Mouse (Mus musculus) retina, adult 2 months (tissue): ENCODE data around the gene Tedc1.

Source experiments
- DNase-seq: peaks from one replicate; pipeline ENCODE4 v3.0.0-alpha.2; 2012; ENCODE audit warnings: low read depth, low spot score

Gene Tedc1

GRCm38 (mm10) chr12:113155887-113156539 is at the start of gene Tedc1:
Gene Tedc1, plus strand, starts transcription at chr12:113156421.
- peak; percentile 98 for DNase-seq

- DNase-seq: no peak
These were observed 48.6 kb upstream of the Tedc1 start for GRCm38 (mm10) chr12:113107431-113108124.

- DNase-seq: no peak
These were observed 47.5 kb upstream of the Tedc1 start for GRCm38 (mm10) chr12:113108528-113109283.

DNA sequence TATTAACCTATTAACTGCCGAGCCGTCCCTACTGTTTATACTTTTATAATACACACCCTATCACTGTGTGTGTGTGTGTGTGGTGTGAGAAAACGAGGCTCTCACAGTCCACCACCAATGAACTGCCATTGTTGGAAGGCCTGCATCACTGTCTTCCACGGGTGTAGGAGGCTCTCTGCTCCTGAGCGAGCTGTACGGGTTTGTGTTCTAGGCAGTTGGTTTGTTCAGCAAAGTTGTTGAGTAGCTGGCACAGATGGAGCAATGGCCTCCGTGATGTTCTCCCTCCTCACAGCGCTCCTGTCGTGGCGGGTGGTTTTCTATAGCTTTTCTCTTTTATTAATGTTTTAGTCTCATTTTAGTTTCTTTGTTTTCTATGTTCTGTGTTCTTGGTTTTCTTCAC is 46.4 kb upstream of the Tedc1 start:
- DNase-seq: no peak

- no peak for DNase-seq
These were observed 42.1 kb upstream of the Tedc1 start for GRCm38 (mm10) chr12:113114141-113114540.

- no peak for DNase-seq
These were observed 41.2 kb upstream of the Tedc1 start for GRCm38 (mm10) chr12:113114856-113115538.

DNA sequence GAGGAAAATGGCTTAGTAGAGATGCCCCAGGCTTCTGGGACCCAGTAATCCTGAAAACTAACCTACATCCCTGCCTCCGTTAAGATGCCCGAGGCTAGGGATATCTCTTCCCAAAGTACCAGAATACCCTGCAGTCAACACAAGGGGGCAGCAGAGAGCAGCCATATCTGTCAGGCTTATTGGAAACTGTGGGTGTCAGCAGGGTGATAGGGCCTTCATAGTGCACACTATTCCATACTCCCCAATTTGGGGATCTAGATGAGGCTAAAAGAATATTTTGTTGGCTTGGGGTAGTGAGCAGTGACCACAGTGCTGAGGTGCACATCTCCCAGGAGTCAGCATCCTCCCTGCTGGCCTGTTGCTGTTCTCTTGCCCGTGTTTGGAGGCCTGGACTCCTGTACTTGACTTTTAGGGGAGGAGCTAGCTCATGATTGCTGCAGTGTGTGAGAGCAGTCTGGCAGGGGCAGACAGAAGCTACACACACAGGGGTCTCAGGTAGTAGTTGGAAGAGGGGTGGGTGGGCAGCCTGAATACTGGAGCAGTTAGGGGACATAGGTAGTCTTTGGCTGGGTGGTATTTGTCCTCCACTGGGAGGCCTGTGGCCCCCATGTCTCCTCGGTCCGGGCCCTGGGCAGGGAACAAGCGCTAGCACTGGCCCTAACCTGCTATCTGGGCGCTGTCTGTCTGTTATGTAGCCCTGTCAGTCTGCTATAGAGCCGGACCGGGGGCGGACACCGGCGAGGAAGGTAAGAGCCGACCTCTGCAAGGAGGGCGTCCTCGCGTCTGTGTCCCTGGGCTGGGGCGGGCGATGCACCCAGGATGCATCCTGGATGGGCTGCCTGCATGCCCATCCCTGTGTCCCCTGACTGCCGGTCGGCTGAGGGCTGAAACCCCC is 36.5 kb upstream of the Tedc1 start:
- peak; percentile 56 for DNase-seq

- no peak for DNase-seq
These were observed 31.5 kb upstream of the Tedc1 start for GRCm38 (mm10) chr12:113124726-113125125.

GRCm38 (mm10) chr12:113130732-113131131 is 25.5 kb upstream of the Tedc1 start:
- DNase-seq: no peak

DNA sequence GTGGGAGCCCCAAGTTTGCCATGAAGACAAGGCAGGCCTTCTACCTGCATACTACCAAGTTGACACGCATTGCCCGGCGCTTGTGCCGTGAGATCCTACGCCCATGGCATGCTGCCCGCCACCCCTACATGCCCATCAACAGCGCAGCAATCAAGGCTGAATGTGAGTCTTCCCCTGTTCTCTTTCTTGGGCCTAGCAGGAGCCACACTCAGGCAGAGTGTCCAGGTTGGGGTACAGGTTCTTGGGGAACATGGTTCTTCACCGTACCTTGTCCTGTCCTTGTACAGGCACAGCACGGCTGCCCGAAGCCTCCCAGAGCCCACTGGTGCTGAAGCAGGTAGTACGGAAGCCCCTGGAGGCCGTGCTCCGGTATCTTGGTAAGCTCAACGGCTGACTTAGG is 24.6 kb upstream of the Tedc1 start:
- no peak for DNase-seq

- DNase-seq: no peak
These were observed 23.7 kb upstream of the Tedc1 start for GRCm38 (mm10) chr12:113132567-113132966.

GRCm38 (mm10) chr12:113133260-113133659 is 23.0 kb upstream of the Tedc1 start:
- DNase-seq: no peak

DNA sequence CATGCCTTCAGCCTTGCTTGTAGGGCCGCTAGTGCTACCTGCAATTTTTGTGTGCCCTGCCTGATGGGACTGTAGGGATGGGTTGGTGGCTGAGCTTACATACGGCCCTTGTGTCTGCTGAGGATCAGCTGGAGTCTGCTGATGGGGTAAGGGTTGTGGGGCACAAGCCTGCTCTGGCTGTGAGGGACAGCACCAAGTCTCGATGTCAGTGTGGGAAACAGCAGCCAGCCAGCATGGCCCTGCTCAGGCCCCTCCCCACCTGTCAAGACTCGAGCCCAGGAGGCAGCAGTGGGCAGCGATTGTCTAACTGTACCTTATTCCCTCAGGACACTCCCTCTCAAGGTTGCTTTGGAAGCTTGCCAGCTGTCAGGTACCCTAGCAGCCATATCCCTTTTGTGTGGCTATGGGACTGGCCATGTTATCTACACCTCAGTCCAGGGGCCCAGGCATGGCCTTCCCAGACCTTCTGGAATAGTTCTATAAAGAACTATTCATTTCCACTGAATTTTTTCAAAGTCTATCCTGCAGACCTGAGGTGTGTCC is 22.3 kb upstream of the Tedc1 start:
- no peak for DNase-seq

- no peak for DNase-seq
These were observed 21.7 kb upstream of the Tedc1 start for GRCm38 (mm10) chr12:113134502-113134901.

DNA sequence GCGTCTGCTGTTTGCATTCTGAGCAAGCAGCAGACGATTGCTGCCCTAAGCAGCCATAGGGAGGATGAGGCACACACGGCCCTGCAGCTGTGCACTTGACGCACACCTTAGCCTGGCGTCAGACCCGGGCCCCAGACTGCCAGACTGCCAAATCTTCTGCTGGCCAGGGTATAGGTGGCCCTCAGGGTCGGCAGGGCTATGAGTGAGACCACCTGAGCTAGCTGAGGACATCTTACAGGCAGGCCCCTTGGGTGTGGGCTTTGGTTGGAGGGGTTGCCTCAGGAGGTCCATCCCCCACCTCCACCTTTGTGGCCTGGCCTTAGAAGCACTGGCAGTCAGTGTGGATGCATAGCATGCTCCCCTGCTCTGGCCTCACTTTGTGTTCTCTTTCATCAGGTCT is 20.8 kb upstream of the Tedc1 start:
- no peak for DNase-seq

DNA sequence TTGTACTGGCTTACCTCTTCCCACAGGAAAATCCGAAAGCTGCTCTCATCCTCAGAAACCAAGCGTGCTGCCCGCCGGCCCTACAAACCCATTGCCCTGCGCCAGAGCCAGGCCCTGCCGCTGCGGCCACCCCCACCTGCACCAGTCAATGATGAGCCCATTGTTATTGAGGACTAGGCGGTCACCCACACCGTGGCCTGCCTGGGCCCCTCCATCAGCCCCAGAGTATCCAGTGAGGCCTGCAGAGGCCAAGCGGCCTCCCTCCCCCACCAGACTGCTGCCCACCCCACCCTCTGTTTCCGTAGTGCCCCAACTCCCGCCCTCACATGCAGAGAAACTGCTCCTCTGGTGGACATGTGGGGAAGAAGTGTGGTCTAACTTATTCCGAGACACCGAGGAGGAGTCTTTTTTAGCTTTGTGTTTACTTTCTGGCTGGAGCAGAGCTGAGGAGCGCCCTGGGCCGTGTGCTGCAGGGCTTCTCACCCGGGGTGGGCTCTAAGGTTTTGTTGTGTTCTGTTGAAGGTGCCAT is 19.7 kb upstream of the Tedc1 start:
- DNase-seq: no peak

DNA sequence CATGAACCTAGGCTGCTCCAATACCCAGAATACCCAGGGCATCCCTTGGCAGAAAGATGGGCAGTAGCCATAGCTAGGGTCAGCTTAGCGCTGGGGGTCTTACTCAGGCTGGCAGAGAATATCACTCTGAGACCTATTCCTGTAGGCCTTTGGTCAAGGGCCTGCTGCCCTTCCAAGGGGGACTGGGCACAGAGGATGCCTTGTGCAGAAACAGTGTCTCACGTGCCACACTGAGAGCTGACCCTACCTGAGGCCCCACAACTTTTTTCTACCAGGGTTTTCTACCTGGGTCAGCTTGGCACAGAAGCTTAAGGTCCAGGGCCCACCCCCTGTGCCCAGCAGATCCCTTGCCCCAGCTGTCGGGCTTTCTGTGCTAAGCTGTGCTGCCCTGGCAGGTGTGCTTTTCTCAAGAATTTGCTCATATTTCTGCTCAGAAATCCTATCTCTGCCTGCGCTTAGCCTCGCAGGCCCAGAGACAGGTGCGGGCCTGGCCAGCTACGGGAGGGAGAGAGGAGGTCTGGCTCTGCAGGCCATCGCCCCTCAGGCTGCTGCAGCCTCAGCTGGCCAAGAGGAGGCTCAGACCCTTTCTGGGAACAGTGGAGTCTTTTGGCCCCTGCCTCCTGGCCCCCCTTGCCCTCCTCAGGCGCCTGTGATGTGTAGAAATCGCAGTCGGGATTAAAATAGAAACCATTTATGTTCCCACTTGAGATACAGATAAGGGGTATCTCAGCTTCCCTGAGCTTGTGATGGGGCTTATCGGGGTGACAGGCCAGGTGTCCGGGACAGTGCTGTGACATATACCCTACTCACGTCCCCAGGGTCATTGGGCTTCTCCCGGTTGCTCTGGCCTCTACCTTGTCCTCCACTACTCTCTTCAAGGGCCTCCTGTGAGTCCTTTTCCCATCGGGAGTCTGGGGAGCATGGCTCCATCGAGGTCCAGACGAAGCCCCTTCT is 18.7 kb upstream of the Tedc1 start:
- DNase-seq: no peak

- DNase-seq: no peak
These were observed 17.9 kb upstream of the Tedc1 start for GRCm38 (mm10) chr12:113138291-113138690.
